Mouse (Mus musculus) kidney, postnatal 0 days (tissue): ENCODE results near the gene Ankef1. TPM values are rescaled to one million over a fixed set of nuclear protein-coding genes. Genes with fewer than 3 reads are reported as not detected.

Source experiments
- ATAC-seq: fragments of 200-750 bp; cut with Nextera tagmentation; replicated peaks from 2 replicates; pipeline ENCODE4 v1.8.0; 2017; ENCODE audit warnings: low read depth, moderate number of reproducible peaks, moderate TSS enrichment, moderate library complexity; ENCODE audit not compliant: low FRiP score
- DNase-seq: peaks from one replicate; pipeline ENCODE4 v3.0.0-alpha.2; 2016; ENCODE audit warnings: low spot score
- H3K27ac ChIP-seq: fragments of 300-500 bp; sonication (generic); 2 replicates; pipeline ENCODE4 v1.5.1; 2014; ENCODE audit warnings: mild to moderate bottlenecking
- H3K27me3 ChIP-seq: fragments of 300-500 bp; sonication (generic); 2 replicates; pipeline ENCODE4 v1.6.1; 2014; ENCODE audit warnings: low read length, mixed read lengths; ENCODE audit not compliant: insufficient read depth
- H3K36me3 ChIP-seq: fragments of 300-500 bp; sonication (generic); 2 replicates; pipeline ENCODE4 v1.6.1; 2014; ENCODE audit warnings: low read length, mixed read lengths; ENCODE audit not compliant: insufficient read depth
- H3K4me1 ChIP-seq: fragments of 300-500 bp; sonication (generic); replicated peaks from 2 replicates; pipeline ENCODE4 v1.6.1; 2014; ENCODE audit warnings: antibody characterized with exemption, low read length, mixed read lengths; ENCODE audit not compliant: insufficient read depth
- H3K4me2 ChIP-seq: fragments of 300-500 bp; sonication (generic); 2 replicates; pipeline ENCODE4 v1.6.1; 2014; ENCODE audit warnings: mild to moderate bottlenecking, low read length, moderate library complexity, mixed read lengths
- H3K4me3 ChIP-seq: fragments of 300-500 bp; sonication (generic); replicated peaks from 2 replicates; pipeline ENCODE4 v1.5.1; 2014; ENCODE audit warnings: low read depth, low read length
- H3K9ac ChIP-seq: fragments of 300-500 bp; sonication (generic); 2 replicates; pipeline ENCODE4 v1.6.1; 2014; ENCODE audit warnings: low read depth, low read length
- H3K9me3 ChIP-seq: fragments of 300-500 bp; sonication (generic); replicated peaks from 2 replicates; pipeline ENCODE4 v1.6.1; 2016; ENCODE audit warnings: low read length, inconsistent platforms, mixed read lengths
- CTCF ChIP-seq: IDR thresholded peaks from 2 replicates; pipeline ENCODE4 v1.5.1; 2016; ENCODE audit warnings: antibody characterized with exemption, low read depth, mild to moderate bottlenecking, moderate library complexity
- WGBS: fragments of 180-500 bp; shearing (Covaris S2); extraction: QIAGEN DNeasy Blood & Tissue Kit; methylation state at CpG from one replicate; pipeline ENCODE4 v1.1.7; 2014; 5-methylcytosine and 5-hydroxymethylcytosine counted together
- polyA plus RNA-seq: library from polyadenylated mRNA; unstranded; fragments of >200 nt; fragmentation: Nextera tagmentation; extraction: Ambion mirVana; gene quantifications from 2 replicates; pipeline ENCODE4 v1.2.1, GENCODE M21; 2015

Gene Ankef1
- polyA plus RNA-seq, 1 experiment from 2014 or later, result 0.24 TPM

DNA sequence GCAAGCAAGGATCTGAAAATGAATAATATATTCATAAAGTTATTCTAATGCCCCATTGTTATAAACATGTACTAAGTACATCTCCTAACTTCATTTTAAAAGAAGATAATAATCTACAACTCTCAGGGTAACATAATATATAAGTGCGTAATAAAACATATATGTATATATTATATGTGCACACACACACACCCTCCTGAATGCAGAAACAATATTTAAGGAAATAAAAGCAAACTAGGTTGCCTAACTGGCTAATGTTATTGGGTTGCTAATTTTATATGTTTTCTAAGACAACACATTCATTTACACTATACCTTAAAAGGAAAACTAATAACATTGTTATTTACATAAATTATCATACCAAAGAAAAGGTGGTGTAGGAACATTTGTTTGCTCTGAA, 16.3 kb upstream of the Ankef1 start:
- peak; percentile 23; the same call in 1 of the 2 replicates for ATAC-seq
- Histone ChIP-seq H3K27ac (no peak overlapping the region), H3K9ac (no peak overlapping the region), H3K4me2 (peak overlapping the region; percentile 25), H3K4me1 (no peaks in the 10 kb centered on the region), H3K9me3 (no peaks in the 10 kb centered on the region), H3K36me3 (no peaks in the 10 kb centered on the region), H3K27me3 (no peaks in the 10 kb centered on the region), H3K4me3 (no peak overlapping the region)
- 88% methylated on average over 1 of the region's 1 CpGs for WGBS
- DNase-seq, result no peak
- no peak for TF ChIP-seq CTCF

GRCm38 (mm10) chr2:136485815-136486619, 15.7 kb upstream of the Ankef1 start:
- 0 out of 2 replicates have a peak overlapping the region, but pooled peaks have one; percentile 20 for H3K27ac ChIP-seq
- H3K4me3 ChIP-seq, result no peak overlapping the region
- peak; percentile 74 for TF ChIP-seq CTCF
- no peaks in the 10 kb centered on the region for H3K9me3 ChIP-seq
- DNase-seq, result peak; percentile 92
- H3K4me2 ChIP-seq, result peak overlapping the region; percentile 25
- H3K9ac ChIP-seq, result no peak overlapping the region
- no peaks in the 10 kb centered on the region for H3K27me3 ChIP-seq
- peak; percentile 87 for ATAC-seq
- 8% methylated on average over 6 of the region's 6 CpGs for WGBS
- H3K4me1 ChIP-seq, result no peaks in the 10 kb centered on the region
- no peaks in the 10 kb centered on the region for H3K36me3 ChIP-seq

- Histone ChIP-seq H3K9me3 (no peaks in the 10 kb centered on the region), H3K9ac (no peak overlapping the region), H3K36me3 (no peaks in the 10 kb centered on the region), H3K4me1 (no peaks in the 10 kb centered on the region), H3K4me3 (no peak overlapping the region), H3K27me3 (no peaks in the 10 kb centered on the region), H3K27ac (no peak overlapping the region), H3K4me2 (no peak overlapping the region)
- WGBS, result 80% methylated on average over 5 of the region's 5 CpGs
- no peak for DNase-seq
- no peak for ATAC-seq
- no peak for TF ChIP-seq CTCF
These were observed 14.7 kb upstream of the Ankef1 start for GRCm38 (mm10) chr2:136486986-136487385.

- Histone ChIP-seq H3K4me2 (no peak overlapping the region), H3K27me3 (no peaks in the 10 kb centered on the region), H3K27ac (no peak overlapping the region), H3K36me3 (no peaks in the 10 kb centered on the region), H3K9me3 (no peaks in the 10 kb centered on the region), H3K4me3 (no peak overlapping the region), H3K4me1 (no peaks in the 10 kb centered on the region), H3K9ac (no peak overlapping the region)
- ATAC-seq (no peak; the same call in 1 of the 2 replicates), DNase-seq (no peak)
- TF ChIP-seq CTCF, result no peak
- WGBS, result 48% methylated on average over 5 of the region's 5 CpGs
These were observed 9.4 kb downstream of the Ankef1 start for GRCm38 (mm10) chr2:136511073-136511472.

DNA sequence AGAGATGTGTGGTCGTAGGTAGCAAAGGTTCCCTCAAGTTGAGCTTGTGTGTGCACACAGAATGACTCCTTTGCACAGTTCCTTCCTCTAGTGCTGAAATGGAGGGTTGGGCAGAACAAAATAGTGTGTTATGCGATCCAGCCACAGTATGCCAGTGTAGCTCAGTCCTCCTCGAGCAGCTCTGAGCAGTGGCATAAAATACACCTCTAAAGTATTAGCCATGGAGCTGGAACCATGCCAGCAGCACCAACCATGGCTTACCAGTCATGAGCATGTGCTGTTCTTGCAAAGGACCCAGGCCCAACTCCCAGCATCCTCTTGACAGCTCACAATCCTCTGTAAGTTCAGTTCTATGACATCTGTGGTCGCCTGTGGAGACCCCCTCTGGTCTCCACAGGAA, 10.0 kb downstream of the Ankef1 start:
- Histone ChIP-seq H3K27ac (no peak overlapping the region), H3K9me3 (no peaks in the 10 kb centered on the region), H3K36me3 (no peaks in the 10 kb centered on the region), H3K4me3 (no peak overlapping the region), H3K9ac (no peak overlapping the region), H3K27me3 (no peaks in the 10 kb centered on the region), H3K4me2 (no peak overlapping the region), H3K4me1 (no peaks in the 10 kb centered on the region)
- 73% methylated on average over 4 of the region's 4 CpGs for WGBS
- peak; percentile 11 for DNase-seq
- ATAC-seq, result no peak
- no peak for TF ChIP-seq CTCF

- Histone ChIP-seq H3K4me2 (no peak overlapping the region), H3K4me3 (no peak overlapping the region), H3K27me3 (no peaks in the 10 kb centered on the region), H3K36me3 (no peaks in the 10 kb centered on the region), H3K9ac (no peak overlapping the region), H3K4me1 (no peaks in the 10 kb centered on the region), H3K27ac (no peak overlapping the region), H3K9me3 (no peaks in the 10 kb centered on the region)
- DNase-seq, result no peak
- no peak for TF ChIP-seq CTCF
- no peak for ATAC-seq
- 96% methylated on average over 5 of the region's 5 CpGs for WGBS
These were observed 11.1 kb downstream of the Ankef1 start for GRCm38 (mm10) chr2:136512802-136513201.
